ENCODE assay signal across 11 mouse cellular contexts in genomic region chr3:149092649-149093048, GRCm38 (mm10).
A peak's percentile ranks its signal among the peaks of the same experiment; 100 is the strongest.
DNase-seq lines count a peak whose midpoint lies in the region; ATAC-seq and TF ChIP-seq lines count a peak whose summit lies in the region.
"Had no signal": no experiment of that assay in that cellular context is flagged by ENCODE, and none has a peak within 500 bp of the region (broad histone marks: within the 10 kb centered on the region; RNA-seq: fewer than 3 reads in every experiment).

No protein-coding gene starts in this region.

- no peak overlapping the region for H3K27ac ChIP-seq in kidney, postnatal 0 days
- no peak overlapping the region for H3K27ac ChIP-seq in embryonic facial prominence, embryonic 12.5 days

- no peak for TF ChIP-seq CTCF in kidney, postnatal 0 days (IDR thresholded peaks at IDR 0.05; ENCODE audit: low read depth)

- no peak for ATAC-seq in kidney, postnatal 0 days (replicated peaks; ENCODE audit: low FRiP score, low read depth)
- no peak for ATAC-seq in embryonic facial prominence, embryonic 12.5 days (ENCODE audit: insufficient number of reproducible peaks, insufficient read depth, low FRiP score, low TSS enrichment)
- ATAC-seq in megakaryocyte progenitor cell, adult 5-6 weeks (replicated peaks; ENCODE audit: poor library complexity) = 0 out of 2 replicates have a peak, but pooled peaks have one; percentile 19

- no peak overlapping the region for H3K4me3 ChIP-seq in kidney, postnatal 0 days (replicated peaks; ENCODE audit: low read depth, low read length)
- no peak overlapping the region for H3K4me3 ChIP-seq in embryonic facial prominence, embryonic 12.5 days
- H3K4me3 ChIP-seq: myocyte had no signal

- H3K4me1 ChIP-seq in kidney, postnatal 0 days (replicated peaks; ENCODE audit: insufficient read depth, low read length) = peaks cover 5% of the 10 kb centered on the region; the same call in 1 of the 2 replicates
- peaks cover 32% of the 10 kb centered on the region for H3K4me1 ChIP-seq in embryonic facial prominence, embryonic 12.5 days

- H3K4me2 ChIP-seq in kidney, postnatal 0 days (ENCODE audit: low read length) = no peak overlapping the region
- peak overlapping the region; percentile 24 for H3K4me2 ChIP-seq in embryonic facial prominence, embryonic 12.5 days (replicated peaks)

- H3K36me3 ChIP-seq in kidney, postnatal 0 days (ENCODE audit: insufficient read depth, low read length) = no peaks in the 10 kb centered on the region
- H3K36me3 ChIP-seq in embryonic facial prominence, embryonic 12.5 days = no peaks in the 10 kb centered on the region

- H3K9ac ChIP-seq in kidney, postnatal 0 days (ENCODE audit: low read depth, low read length) = no peak overlapping the region
- no peak overlapping the region for H3K9ac ChIP-seq in embryonic facial prominence, embryonic 12.5 days

- WGBS in kidney, postnatal 0 days = 22% methylated on average over 5 of the region's 5 CpGs
- 4% methylated on average over 5 of the region's 5 CpGs for WGBS in embryonic facial prominence, embryonic 12.5 days

- no peaks in the 10 kb centered on the region for H3K27me3 ChIP-seq in kidney, postnatal 0 days (ENCODE audit: insufficient read depth, low read length)
- no peaks in the 10 kb centered on the region for H3K27me3 ChIP-seq in embryonic facial prominence, embryonic 12.5 days

- no peaks in the 10 kb centered on the region for H3K9me3 ChIP-seq in kidney, postnatal 0 days (replicated peaks; ENCODE audit: low read length)
- no peaks in the 10 kb centered on the region for H3K9me3 ChIP-seq in embryonic facial prominence, embryonic 12.5 days

- peak; percentile 63 for DNase-seq in embryo, embryonic 10 days (ENCODE audit: low spot score)
- DNase-seq in embryo, embryonic 9.5 days (ENCODE audit: extremely low spot score) = no peak
- DNase-seq in kidney, postnatal 0 days (ENCODE audit: low spot score) = peak; percentile 42
- no peak for DNase-seq in kidney, postnatal 25 days
- no peak for DNase-seq in spleen, adult 12 weeks (ENCODE audit: low spot score)
- no peak for DNase-seq in layer of hippocampus, adult 9-10 months (ENCODE audit: low spot score)
- DNase-seq: gastrocnemius, postnatal 14 days; liver had no signal

Comparison
In these comparisons a context has a peak if more than half of its experiments do, and no peak if none do; other contexts are left out.
1. DNase-seq: peak in embryo, embryonic 10 days (single experiment) and kidney, postnatal 0 days (single experiment); none in embryo, embryonic 9.5 days (single experiment), kidney, postnatal 25 days (0 of 2), spleen, adult 12 weeks (single experiment) and layer of hippocampus, adult 9-10 months (single experiment).